Mouse (Mus musculus) adrenal gland, adult (tissue): ENCODE results near the gene Nanos3.

Experiments
- DNase-seq, 2 experiments: peaks; one replicate each; pipeline ENCODE4 v3.0.0; 2022 to 2023; ENCODE audit warnings: low spot score in 1 of 2; ENCODE audit not compliant: inconsistent age in 2 of 2

The Nanos3 gene

GRCm38 (mm10) chr8:84201545-84202245, 16.7 kb upstream of the Nanos3 start:
- peak; percentile 92 to 97 for DNase-seq

- DNase-seq, result peak; percentile 91 to 97
Measured at GRCm38 (mm10) chr8:84200652-84201544, 15.9 kb upstream of the Nanos3 start.

- DNase-seq, result peak in 1 of 2 experiments; percentile 68
Measured at GRCm38 (mm10) chr8:84200126-84200555, 15.1 kb upstream of the Nanos3 start.

- peak; percentile 41 to 61 for DNase-seq
Measured at GRCm38 (mm10) chr8:84199348-84200125, 14.5 kb upstream of the Nanos3 start.

GRCm38 (mm10) chr8:84198871-84199270, 13.9 kb upstream of the Nanos3 start:
- peak in 1 of 2 experiments; percentile 49 for DNase-seq

- DNase-seq, result peak; percentile 95 to 97
Measured at GRCm38 (mm10) chr8:84197922-84198774, 13.1 kb upstream of the Nanos3 start.

GRCm38 (mm10) chr8:84197141-84197921, 12.3 kb upstream of the Nanos3 start:
- DNase-seq, result peak; percentile 89 to 95

- peak in 1 of 2 experiments; percentile 42 for DNase-seq
Measured at GRCm38 (mm10) chr8:84194224-84194743, 9.3 kb upstream of the Nanos3 start.

- peak in 1 of 2 experiments; percentile 58 for DNase-seq
Measured at GRCm38 (mm10) chr8:84193566-84193965, 8.5 kb upstream of the Nanos3 start.

- no peak for DNase-seq
Measured at GRCm38 (mm10) chr8:84193161-84193560, 8.1 kb upstream of the Nanos3 start.

GRCm38 (mm10) chr8:84192555-84192954, 7.5 kb upstream of the Nanos3 start:
- peak; percentile 88 to 96 for DNase-seq

- DNase-seq, result peak; percentile 90 to 93
Measured at GRCm38 (mm10) chr8:84192023-84192422, 7.0 kb upstream of the Nanos3 start.

- peak in 1 of 2 experiments; percentile 51 for DNase-seq
Measured at GRCm38 (mm10) chr8:84190191-84190867, 5.3 kb upstream of the Nanos3 start.

GRCm38 (mm10) chr8:84189603-84190002, 4.6 kb upstream of the Nanos3 start:
- peak; percentile 56 to 75 for DNase-seq

- peak in 1 of 2 experiments; percentile 32 for DNase-seq
Measured at GRCm38 (mm10) chr8:84188671-84189070, 3.7 kb upstream of the Nanos3 start.

- peak; percentile 72 to 87 for DNase-seq
Measured at GRCm38 (mm10) chr8:84187065-84187755, 2.2 kb upstream of the Nanos3 start.

GRCm38 (mm10) chr8:84186547-84186946, 1.5 kb upstream of the Nanos3 start:
- DNase-seq, result peak; percentile 81 to 95
